Mouse (Mus musculus) neural tube, embryonic 14.5 days (tissue): ENCODE measurements at regions not wholly inside any gene's neighbourhood (a gene's known extent, or its start where the extent isn't known, plus 50 kb on each side); places are given as distances from the start of the nearest gene placed in this dataset.

Source experiments
- ATAC-seq: fragments of 200-750 bp; cut with Nextera tagmentation; 2 replicates; pipeline ENCODE4 v1.8.0; 2017; ENCODE audit warnings: low read depth, mild to moderate bottlenecking, moderate TSS enrichment, moderate library complexity
- H3K27ac ChIP-seq: fragments of 300-500 bp; sonication (generic); 2 replicates; pipeline ENCODE4 v1.5.1; 2014; ENCODE audit warnings: low read depth, mild to moderate bottlenecking, control low read depth, low read length, moderate library complexity, mixed read lengths
- H3K27me3 ChIP-seq: fragments of 300-500 bp; sonication (generic); 2 replicates; pipeline ENCODE4 v1.6.1; 2014; ENCODE audit warnings: low read length; ENCODE audit not compliant: control insufficient read depth, insufficient read depth
- H3K36me3 ChIP-seq: fragments of 300-500 bp; sonication (generic); 2 replicates; pipeline ENCODE4 v1.6.1; 2014; ENCODE audit warnings: low read length, mixed read lengths; ENCODE audit not compliant: control insufficient read depth, insufficient read depth
- H3K4me1 ChIP-seq: fragments of 300-500 bp; sonication (generic); 2 replicates; pipeline ENCODE4 v1.6.1; 2014; ENCODE audit warnings: low read length; ENCODE audit not compliant: control insufficient read depth, insufficient read depth
- H3K4me2 ChIP-seq: fragments of 300-500 bp; sonication (generic); 2 replicates; pipeline ENCODE4 v1.6.1; 2014; ENCODE audit warnings: mild to moderate bottlenecking, low read depth, low read length, control low read depth
- H3K4me3 ChIP-seq: fragments of 300-500 bp; sonication (generic); 2 replicates; pipeline ENCODE4 v1.5.1; 2014; ENCODE audit warnings: low read depth, low read length, control low read depth, mixed read lengths
- H3K9ac ChIP-seq: fragments of 300-500 bp; sonication (generic); replicated peaks from 2 replicates; pipeline ENCODE4 v1.6.1; 2014; ENCODE audit warnings: low read depth, mild to moderate bottlenecking, control low read depth, low read length, mixed read lengths
- H3K9me3 ChIP-seq: fragments of 300-500 bp; sonication (generic); 2 replicates; pipeline ENCODE4 v1.6.1; 2016; ENCODE audit warnings: low read length; ENCODE audit not compliant: control insufficient read depth
- WGBS: fragments of 180-500 bp; shearing (Covaris S2); extraction: QIAGEN DNeasy Blood & Tissue Kit; methylation state at CpG from one replicate; pipeline ENCODE4 v1.1.7; 2014; 5-methylcytosine and 5-hydroxymethylcytosine counted together

DNA sequence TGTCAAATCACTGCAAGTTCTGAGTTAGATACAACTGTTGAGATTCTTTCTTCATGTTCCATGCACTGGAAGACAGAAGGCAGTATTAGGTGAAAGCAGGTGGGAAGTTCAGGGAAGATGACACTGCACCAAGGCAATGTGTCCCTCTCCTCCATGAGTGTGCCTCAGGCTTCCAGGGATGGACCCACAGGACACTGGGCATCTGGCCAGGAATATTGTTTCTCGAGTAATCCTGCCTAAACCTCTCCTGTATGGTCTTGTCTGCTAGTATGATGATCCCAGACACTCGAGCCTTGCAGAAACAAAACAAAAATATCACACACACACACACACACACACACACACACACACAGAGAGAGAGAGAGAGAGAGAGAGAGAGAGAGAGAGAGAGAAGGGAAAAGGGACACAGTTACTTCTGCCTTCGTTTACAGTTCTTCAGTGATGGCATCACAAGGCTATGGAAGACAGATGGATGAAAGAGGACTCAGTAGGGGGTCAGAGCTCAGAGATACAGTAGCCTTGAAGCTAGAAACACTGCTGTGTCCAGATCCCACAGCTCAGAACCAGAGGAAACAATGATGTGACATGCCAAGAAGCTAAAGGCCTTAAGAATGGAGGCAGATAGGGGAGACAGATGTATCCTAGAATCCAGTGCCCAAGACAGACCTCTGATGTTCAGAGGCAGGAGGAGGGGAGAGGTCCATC lies 154.8 kb downstream of the Gm815 start:
- ATAC-seq, result no peak
- Histone ChIP-seq H3K27me3 (no peaks in the 10 kb centered on the region), H3K9ac (no peak overlapping the region), H3K4me2 (no peak overlapping the region), H3K4me1 (peaks cover 7% of the 10 kb centered on the region; the same call in 1 of the 2 replicates), H3K36me3 (no peaks in the 10 kb centered on the region), H3K9me3 (no peaks in the 10 kb centered on the region), H3K4me3 (no peak overlapping the region), H3K27ac (no peak overlapping the region)
- 72% methylated on average over 3 of the region's 3 CpGs for WGBS

DNA sequence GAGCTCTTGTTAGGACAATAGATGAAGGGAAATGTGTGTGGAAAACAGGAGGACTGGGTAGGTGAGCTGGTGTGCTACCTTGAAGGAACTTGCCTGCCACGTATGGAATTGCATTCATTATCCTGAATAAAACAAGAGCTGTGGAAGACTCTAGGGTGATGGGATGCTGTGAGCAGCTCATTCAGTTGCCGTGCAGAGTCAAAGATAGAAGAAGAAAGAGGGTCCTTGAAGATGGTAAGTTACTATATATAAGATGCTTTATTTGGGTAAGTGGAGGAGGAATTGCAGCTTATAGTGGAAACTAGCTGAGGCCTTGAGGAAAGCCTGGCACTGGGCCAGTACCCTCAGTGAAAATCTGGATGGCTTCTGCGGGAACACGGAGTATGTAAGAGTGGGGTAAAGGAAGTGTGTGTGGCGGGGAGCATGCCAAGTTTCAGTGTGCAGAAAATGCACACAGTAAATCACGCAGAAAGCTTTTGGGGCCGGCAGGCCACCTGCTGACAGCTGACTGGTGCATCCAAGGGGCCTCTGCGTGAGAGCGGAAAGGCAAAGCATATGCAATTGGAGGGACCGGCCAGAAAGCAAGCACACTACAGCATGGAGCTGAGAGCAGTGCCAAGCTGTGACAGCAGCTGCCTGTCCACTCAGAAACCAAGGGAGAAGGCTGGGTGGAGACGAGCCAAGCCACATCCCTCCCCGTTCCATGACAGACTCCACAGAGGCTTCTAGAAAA lies 149.7 kb upstream of the Vldlr start:
- peak; percentile 98 for ATAC-seq
- Histone ChIP-seq H3K9me3 (no peaks in the 10 kb centered on the region), H3K4me1 (no peaks in the 10 kb centered on the region), H3K27me3 (no peaks in the 10 kb centered on the region), H3K36me3 (no peaks in the 10 kb centered on the region), H3K27ac (peak overlapping the region; percentile 16; the same call in 1 of the 2 replicates), H3K4me2 (no peak overlapping the region), H3K9ac (no peak overlapping the region), H3K4me3 (no peak overlapping the region)
- 21% methylated on average over 12 of the region's 12 CpGs for WGBS

DNA sequence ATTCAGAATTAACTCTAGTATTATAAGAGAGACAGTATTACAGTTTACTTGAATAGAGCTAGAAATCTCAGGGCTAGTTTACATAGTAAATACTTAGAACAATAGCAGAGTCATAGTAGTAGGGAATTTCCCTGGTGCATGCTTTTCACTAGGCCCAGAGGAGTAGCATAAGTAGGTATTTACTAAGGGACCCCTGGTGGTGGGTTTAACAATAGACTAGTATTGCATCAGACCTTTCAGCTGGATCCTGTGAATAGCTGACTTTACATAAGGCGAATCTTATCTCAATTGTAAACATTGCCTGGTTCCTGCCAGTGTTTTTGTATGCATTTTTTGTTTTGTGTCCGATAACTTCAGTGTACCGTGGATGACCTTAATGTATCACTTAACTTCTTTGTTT lies 143.0 kb upstream of the Vldlr start:
- Histone ChIP-seq H3K36me3 (no peaks in the 10 kb centered on the region), H3K9ac (no peak overlapping the region), H3K4me3 (no peak overlapping the region), H3K9me3 (no peaks in the 10 kb centered on the region), H3K4me1 (no peaks in the 10 kb centered on the region), H3K27ac (no peak overlapping the region), H3K27me3 (no peaks in the 10 kb centered on the region), H3K4me2 (no peak overlapping the region)
- WGBS, result 73% methylated on average over 3 of the region's 3 CpGs
- no peak for ATAC-seq

DNA sequence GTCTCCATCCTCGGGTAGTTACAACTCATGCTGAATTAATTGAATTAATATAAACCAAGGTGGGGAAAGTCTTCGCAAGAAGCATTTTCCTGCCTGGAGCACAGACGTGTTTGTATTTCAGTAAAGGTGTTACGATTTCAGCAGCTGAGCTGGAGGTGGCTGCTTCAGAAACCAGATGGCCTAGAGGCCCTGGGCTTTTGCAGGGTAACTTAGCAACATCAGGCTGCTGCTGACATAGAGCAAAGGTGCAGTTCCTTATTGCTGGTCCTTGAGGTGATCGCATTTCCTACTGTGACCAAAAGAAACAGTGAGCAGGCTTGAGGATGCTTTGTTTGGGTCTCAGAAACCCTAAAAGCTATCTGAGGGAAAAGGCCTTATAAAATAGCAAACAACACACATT lies 141.3 kb upstream of the Vldlr start:
- Histone ChIP-seq H3K27ac (no peak overlapping the region), H3K27me3 (no peaks in the 10 kb centered on the region), H3K9ac (no peak overlapping the region), H3K4me1 (no peaks in the 10 kb centered on the region), H3K9me3 (no peaks in the 10 kb centered on the region), H3K4me2 (no peak overlapping the region), H3K36me3 (no peaks in the 10 kb centered on the region), H3K4me3 (no peak overlapping the region)
- 79% methylated on average over 5 of the region's 5 CpGs for WGBS
- no peak for ATAC-seq

DNA sequence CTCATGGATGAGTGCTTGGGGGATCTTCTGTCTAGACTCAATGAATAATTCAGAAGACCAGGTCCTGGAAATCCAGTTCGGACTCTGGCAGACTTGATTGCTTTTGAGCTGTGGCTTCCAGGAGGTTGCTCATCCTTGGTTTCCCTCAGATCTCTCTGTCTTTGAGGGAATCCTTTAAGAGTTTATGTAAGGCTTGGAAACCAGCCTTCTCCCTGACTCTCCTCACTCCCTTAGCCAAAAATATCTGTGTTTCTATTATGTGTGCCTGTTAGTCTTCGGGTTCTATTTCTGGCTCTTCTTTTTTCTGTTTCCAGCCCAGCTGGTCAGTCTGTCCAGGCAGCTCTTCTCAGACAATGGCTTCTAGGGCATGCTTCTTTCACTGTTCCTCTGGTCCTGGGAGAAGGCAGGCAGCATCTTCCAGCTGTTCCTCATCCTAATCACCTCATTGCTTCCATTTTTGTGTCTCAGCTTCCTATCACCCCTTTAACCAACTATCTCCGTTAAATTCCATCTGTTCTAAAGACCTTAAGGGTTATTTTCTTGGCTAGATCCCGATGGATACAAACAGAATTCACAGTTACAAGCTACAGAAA lies 139.3 kb upstream of the Vldlr start:
- Histone ChIP-seq H3K27ac (no peak overlapping the region), H3K27me3 (no peaks in the 10 kb centered on the region), H3K4me1 (no peaks in the 10 kb centered on the region), H3K9me3 (no peaks in the 10 kb centered on the region), H3K4me2 (no peak overlapping the region), H3K4me3 (no peak overlapping the region), H3K36me3 (no peaks in the 10 kb centered on the region), H3K9ac (no peak overlapping the region)
- no peak for ATAC-seq
- WGBS, result 78% methylated on average over 4 of the region's 4 CpGs

DNA sequence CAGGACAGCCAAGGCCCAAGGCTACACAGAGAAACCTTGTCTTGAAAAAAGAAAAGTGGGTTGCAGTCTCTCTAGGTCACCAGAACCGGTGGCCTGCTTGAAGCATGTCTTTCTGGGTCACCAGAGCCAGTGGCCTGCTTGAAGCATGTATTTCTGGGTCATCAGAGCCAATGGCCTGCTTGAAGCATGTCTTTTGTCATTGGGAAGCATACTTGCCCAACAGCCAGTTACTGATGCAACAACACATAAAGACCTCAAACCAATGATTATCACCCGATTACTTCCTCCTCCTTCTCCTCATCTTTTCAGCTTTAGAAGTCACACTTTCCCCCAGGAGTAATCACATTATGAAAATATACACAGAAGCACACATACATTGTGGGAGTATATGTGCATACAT lies 128.9 kb upstream of the Vldlr start:
- no peak overlapping the region for H3K4me3 ChIP-seq
- no peaks in the 10 kb centered on the region for H3K36me3 ChIP-seq
- ATAC-seq, result no peak
- no peaks in the 10 kb centered on the region for H3K27me3 ChIP-seq
- H3K9ac ChIP-seq, result no peak overlapping the region
- H3K4me2 ChIP-seq, result no peak overlapping the region
- H3K9me3 ChIP-seq, result no peaks in the 10 kb centered on the region
- 76% methylated on average over 2 of the region's 2 CpGs for whole genome bisulfite sequencing
- H3K4me1 ChIP-seq, result no peaks in the 10 kb centered on the region
- H3K27ac ChIP-seq, result no peak overlapping the region

DNA sequence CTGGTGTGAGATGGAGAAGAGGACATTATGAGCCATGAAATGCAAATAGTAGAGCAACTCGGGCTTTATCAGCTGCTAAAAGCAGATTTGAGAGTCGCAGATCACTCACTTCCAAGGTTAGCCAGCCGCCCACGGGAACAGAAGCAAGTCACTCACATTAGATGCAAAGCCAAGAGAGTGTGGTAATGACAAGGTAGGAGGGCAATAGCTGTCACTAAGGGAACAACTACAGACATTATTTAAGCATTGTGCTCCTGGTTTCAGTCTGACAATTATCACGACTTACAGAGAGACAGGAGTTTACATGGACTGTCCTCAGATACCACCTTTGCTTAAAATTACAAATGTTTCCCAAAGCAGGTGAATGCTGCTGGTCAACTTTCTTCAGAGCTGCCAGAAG lies 128.5 kb upstream of the Vldlr start:
- 85% methylated on average over 5 of the region's 5 CpGs for WGBS
- no peaks in the 10 kb centered on the region for H3K27me3 ChIP-seq
- H3K9me3 ChIP-seq, result no peaks in the 10 kb centered on the region
- no peak overlapping the region for H3K4me3 ChIP-seq
- no peak overlapping the region for H3K9ac ChIP-seq
- no peaks in the 10 kb centered on the region for H3K36me3 ChIP-seq
- H3K4me1 ChIP-seq, result no peaks in the 10 kb centered on the region
- ATAC-seq, result no peak
- H3K27ac ChIP-seq, result no peak overlapping the region
- no peak overlapping the region for H3K4me2 ChIP-seq

DNA sequence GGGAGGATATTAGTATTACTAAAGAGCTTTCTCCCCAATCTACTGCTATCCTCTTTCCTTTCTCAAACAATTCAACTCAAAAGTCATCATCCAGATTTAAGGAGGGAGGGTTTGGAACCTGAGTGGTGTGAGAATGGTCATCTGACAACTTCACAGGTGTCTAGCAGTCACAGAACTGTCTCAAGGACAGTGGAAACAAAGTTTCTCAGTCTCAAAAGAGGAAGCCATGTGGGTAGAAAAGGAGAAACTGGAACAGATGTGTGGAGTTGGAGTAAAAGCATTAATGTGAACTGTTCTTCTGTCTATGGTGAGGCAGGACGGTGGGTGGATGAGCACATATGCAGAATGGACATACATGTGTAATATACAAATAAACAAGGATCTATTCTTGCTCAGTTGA lies 127.2 kb upstream of the Vldlr start:
- no peaks in the 10 kb centered on the region for H3K36me3 ChIP-seq
- H3K9ac ChIP-seq, result no peak overlapping the region
- H3K4me1 ChIP-seq, result no peaks in the 10 kb centered on the region
- WGBS, result 94% methylated on average over 1 of the region's 1 CpGs
- no peak overlapping the region for H3K27ac ChIP-seq
- no peaks in the 10 kb centered on the region for H3K9me3 ChIP-seq
- H3K4me2 ChIP-seq, result no peak overlapping the region
- H3K27me3 ChIP-seq, result no peaks in the 10 kb centered on the region
- no peak overlapping the region for H3K4me3 ChIP-seq
- no peak for ATAC-seq

DNA sequence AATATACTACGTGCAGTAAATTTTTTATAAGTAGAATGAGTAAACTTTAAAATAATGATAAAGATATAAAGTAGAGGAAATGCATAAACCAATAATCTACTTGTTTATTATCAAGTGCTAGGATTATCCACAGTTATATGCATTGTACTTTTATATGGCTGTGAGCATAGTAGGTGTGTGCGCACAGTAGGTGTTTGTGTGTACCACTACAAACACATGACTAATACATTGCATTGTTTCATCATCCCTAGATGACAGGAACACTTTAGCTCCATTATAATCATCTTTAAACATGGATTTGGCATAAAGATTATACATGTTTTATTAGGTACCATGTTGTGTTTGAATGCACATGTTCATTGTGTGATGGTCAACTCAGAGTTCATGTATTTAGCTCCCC lies 124.7 kb upstream of the Vldlr start:
- WGBS, result 94% methylated on average over 2 of the region's 2 CpGs
- Histone ChIP-seq H3K36me3 (no peaks in the 10 kb centered on the region), H3K9ac (no peak overlapping the region), H3K9me3 (no peaks in the 10 kb centered on the region), H3K4me3 (no peak overlapping the region), H3K4me2 (no peak overlapping the region), H3K27me3 (no peaks in the 10 kb centered on the region), H3K4me1 (no peaks in the 10 kb centered on the region), H3K27ac (no peak overlapping the region)
- ATAC-seq, result no peak
